Mouse (Mus musculus) heart, adult 8-10 months (tissue): ENCODE results near the gene Inava. TPM values are rescaled to one million over a fixed set of nuclear protein-coding genes. Genes with fewer than 3 reads are reported as not detected.

Source experiments
- DNase-seq: peaks from one replicate; pipeline ENCODE4 v3.0.0; 2022; ENCODE audit warnings: low spot score
- total RNA-seq, 4 experiments: library from RNA; stranded (reverse); gene quantifications; 2 replicates each; pipeline ENCODE4 v1.2.4; 2022

The Inava gene
- not detected for total RNA-seq

DNA sequence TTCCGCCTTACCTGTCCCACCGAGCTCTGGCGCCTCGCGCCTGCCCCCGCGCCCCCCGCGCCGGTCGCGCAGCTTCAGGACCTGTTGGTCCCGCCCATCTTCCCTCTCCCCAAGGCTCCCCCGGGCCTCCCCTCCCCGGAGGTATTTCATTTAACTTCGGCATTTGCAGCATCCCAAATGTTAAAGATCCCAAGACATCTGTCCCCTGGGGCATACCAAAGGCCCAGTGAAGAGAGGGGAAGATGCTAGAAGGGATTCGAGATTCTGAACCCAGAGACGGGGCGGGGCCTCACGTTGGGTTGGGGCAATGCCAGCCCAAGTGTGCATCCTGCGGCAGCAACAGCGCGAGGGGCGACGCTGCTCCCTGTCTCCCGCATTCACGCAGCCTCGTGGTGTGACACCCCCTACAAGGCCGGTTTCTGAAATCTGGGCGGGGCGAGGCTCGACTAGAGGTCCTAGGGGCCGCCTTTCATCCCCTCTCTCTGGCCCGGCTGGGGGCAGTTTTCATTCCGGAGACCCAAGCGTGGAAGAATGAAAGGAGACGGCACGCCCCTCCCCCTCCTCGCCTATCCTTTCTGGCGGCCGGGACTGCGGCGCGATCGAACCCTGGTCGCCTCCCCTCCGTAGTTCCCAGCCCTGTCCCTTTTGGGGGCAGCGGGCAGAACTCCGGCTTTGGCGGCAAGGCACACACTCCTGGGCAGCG, at the start of gene Inava:
TSS of gene Inava (minus strand) at position 373 of the 703 bp plus-strand sequence.
- DNase-seq, result no peak

DNA sequence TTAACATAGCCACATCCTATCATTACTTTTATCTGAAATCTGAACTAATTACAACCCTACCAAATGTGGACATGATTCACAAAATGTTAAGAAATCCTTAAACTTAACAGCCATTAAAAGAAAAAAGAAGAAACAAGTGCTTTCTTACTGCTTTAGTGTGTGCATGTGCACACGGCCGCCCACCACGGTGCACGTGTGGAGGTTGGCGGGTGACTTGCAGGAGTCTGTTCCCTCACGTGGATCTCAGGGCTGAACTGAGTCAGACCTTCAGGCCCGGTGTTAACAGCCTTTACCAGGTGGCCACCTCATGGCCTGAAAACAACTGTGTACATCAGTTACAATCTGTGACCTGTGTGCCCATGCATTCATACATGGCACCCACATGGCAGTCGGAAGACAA, 43.3 kb upstream of the Inava start:
- DNase-seq, result no peak

GRCm38 (mm10) chr1:136268224-136268623, 34.2 kb upstream of the Inava start:
- no peak for DNase-seq

- DNase-seq, result no peak
Observed at GRCm38 (mm10) chr1:136266127-136266526, 32.1 kb upstream of the Inava start.

DNA sequence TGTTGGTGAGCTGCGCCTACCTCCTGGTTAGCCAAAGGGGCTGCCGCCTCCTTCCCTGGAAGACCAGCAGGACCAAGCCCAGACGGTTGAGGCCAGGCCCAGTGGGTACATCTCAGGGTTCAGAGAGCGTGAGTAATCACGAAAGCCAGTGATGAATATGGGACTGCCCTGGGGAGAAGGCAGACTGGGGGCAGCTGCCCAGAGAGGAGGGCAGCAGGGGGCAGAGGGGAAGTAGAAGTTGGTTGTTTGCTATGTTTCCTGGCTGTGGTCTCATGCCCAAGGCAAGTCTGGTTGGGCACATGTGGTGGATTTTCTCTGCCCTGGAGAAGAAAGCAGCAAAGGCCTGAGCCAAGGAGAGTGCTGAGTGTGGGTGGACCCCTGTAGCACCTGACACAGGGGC, 29.3 kb upstream of the Inava start:
- DNase-seq, result no peak

DNA sequence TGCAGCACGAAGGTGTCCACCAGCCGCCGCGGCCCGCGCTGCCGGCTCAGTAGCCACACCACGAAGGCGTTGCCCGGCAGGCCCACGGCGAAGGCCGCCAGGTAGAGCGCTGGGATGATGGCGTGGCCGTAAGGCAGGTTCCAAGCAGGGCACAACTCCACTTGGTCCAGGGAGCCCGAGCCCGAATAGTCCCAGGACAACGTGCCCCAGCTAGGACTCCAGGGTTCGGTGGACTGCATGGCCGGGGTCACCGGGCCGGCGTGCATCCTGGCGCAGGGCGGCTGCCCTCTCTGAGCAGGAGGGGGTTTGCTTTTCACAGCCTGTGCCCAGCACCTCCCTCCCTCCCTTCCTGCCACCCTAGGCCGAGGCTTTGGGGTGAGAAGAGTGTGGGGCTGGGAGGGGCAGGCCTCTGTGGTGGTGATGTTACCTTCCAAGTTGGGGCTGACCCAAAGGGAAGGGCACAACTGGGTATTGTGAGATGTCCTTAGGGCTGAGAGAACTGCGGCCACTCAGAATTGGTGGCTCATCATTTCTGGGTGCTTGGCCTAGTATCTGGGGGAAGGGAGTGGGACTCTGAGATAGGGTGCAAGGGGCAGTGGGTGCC, 26.7 kb upstream of the Inava start, which contains the start of gene Gpr25:
TSS of gene Gpr25 (minus strand) at position 239 of the 604 bp plus-strand sequence.
- no peak for DNase-seq

DNA sequence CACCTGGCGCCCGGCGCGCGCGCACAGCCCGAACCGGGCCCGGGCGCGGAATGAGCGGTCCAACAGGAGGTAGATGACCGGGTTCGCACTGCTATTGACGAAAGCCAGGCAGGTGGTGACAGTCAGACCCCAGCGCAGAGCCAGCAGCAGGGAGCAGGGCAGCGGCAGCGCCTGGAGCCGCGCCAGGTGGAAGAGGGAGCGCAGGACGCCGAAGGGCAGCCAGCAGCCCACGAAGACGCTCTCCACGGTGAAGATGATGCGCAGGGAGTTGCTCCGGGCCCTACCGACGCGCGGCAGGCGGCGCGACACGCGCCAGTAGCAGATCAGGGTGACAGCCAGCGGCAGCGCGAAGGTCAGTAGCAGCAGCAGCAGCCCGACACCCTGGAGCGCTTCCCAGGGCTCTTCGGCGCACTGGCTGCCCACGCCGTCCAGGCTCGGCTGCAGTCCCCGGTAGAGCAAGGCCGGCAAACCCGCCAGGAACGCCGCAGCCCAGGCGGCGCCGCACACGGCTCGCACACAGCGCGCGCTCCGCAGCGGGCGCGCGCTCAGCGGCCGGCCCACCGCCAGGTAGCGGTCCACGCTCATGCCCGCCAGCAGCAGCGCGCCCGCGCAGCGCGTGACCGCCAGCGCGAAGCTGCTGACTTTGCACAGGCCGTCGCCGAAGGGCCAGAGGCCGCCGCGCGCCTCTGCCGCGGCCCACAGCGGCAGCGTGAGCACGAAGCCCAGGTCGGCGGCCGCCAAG, 26.0 kb upstream of the Inava start:
- peak; percentile 10 for DNase-seq

DNA sequence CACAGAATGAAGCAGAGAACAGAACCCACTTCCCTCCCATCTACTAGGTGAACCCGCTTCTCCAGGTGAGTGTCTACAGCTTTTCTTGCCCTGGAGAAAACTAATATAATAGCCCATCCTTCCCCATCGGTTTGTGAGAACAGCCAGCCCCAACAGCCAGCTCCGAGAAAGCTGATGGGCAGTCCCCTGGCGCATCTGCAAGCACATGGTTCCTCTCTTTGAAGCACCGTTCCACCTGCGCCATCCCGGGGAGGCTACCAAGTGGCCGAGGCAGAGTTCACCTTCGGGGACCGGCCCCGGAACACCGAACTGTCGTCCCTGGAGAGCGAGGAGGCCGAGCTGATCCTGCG, 25.5 kb upstream of the Inava start:
- no peak for DNase-seq

DNA sequence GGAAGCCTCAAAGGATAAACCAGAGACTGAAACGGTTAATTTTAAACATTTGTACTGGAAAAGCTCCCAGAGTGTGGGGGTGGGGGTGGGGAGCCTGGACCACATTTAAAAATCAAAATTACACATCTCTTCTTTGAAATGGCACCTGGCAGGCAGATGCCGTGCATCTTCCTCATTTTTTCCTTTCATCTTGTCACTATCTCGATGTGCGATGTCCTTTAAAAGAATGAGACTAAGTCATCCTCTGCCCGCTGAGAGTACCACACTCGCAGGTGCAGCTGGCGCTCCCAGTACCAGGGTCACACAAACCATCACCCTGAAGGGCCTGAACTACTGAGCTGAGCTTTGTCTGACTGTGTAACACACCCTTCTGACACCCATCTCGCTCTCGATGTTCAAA, 24.4 kb upstream of the Inava start:
- no peak for DNase-seq

GRCm38 (mm10) chr1:136255657-136256056, 21.6 kb upstream of the Inava start:
- no peak for DNase-seq

GRCm38 (mm10) chr1:136255174-136255573, 21.1 kb upstream of the Inava start:
- DNase-seq, result no peak

- DNase-seq, result no peak
Observed at GRCm38 (mm10) chr1:136254503-136255065, 20.5 kb upstream of the Inava start.

DNA sequence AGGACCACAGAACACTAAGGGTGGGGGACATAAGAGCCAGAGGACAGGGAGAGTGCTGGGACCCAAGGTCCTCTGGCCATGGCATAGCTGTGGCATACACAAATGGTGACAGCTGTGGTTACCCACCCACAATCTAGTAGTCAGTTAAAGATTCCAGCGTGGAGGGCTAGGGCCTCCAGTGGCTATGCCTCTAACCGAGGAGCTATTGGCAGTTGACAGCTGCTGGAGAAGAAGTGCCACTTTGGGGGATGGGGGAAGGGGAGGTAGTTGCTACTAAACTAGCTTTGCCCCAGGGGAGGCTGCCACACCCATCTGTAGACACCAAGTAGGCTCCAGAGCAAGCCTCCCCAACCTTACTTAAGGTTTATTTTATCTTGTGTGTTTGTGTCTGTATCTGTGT, 19.4 kb upstream of the Inava start:
- DNase-seq, result no peak

GRCm38 (mm10) chr1:136249662-136250061, 15.6 kb upstream of the Inava start:
- DNase-seq, result no peak

- no peak for DNase-seq
Observed at GRCm38 (mm10) chr1:136247393-136247792, 13.3 kb upstream of the Inava start.

DNA sequence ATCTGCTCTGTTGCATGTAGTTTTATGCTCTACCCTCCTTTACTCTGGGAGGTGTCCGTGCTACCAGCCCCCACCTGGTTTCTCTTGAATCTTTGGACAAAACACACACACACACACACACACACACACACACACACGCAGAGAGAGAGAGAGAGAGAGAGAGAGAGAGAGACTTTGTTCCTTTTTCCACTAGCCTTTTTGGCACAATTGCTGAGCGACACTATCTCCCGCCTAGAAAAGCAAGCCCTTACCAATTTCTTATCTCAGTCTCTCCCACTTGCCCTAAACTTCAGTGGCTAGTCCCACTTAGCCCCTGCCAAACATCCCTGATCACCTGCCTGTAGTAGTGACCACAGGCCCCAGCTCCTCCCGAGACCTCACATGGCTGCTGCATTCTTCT, 10.4 kb upstream of the Inava start:
- DNase-seq, result no peak

DNA sequence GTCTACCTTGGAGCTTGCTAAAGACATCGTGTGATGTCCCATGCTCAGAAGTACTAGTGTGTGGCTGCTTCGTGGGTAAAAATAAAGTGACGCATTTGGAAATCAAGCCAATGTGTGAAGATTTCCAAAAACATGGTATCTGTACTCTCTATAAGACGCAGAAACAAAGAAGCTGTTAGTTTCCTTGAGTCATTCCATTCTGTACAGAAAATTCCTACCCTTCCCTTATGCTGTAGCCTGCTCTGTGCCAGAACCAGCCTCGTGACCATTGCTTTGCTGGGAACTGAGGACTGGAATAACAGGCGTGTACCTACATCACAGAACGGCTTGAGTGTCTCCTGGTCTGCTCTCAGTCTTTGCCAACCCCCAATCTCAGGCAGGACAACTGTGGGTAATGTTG, 7.7 kb upstream of the Inava start:
- no peak for DNase-seq

GRCm38 (mm10) chr1:136238495-136238894, 4.4 kb upstream of the Inava start:
- DNase-seq, result no peak

- no peak for DNase-seq
Observed at GRCm38 (mm10) chr1:136234595-136235092, 580 bp upstream of the Inava start.

DNA sequence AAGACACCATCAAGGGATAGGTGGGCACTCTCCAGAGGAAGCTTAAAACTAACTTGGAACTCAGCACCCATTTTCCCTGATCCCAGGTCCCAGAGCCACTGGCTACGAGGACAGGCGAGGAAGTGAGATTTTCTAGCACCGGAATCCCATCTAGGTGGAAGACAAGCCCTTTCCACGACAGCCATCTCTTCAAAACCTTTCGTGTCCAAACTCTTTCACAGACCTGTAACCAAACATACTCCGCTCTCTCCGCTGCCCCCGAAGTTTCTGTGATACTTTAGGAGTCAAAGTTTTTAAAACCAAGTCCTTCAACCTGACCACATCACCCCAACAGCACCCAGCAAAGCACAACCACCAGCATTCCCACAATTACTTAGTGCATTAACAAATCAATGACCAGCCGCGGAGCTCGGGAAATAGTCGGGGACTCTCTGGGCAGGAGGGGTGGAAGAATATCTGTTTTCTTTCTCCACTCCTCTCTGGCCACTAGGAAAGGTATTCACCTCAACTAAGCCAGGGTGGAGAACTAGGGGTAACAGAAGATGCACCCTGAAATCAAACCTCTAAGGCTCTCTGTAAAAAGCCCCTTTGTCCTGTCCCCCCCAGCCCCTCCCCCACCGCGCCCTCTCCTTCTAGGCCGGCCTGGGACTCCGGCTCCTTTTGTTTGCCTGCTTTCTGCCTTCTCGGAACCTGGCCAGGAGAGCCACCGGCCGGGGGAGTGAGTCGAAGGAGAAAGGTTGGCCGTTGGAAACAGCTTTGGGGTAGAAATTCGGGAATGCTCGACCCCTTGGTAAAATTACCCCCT, 876 bp downstream of the Inava start:
- no peak for DNase-seq

DNA sequence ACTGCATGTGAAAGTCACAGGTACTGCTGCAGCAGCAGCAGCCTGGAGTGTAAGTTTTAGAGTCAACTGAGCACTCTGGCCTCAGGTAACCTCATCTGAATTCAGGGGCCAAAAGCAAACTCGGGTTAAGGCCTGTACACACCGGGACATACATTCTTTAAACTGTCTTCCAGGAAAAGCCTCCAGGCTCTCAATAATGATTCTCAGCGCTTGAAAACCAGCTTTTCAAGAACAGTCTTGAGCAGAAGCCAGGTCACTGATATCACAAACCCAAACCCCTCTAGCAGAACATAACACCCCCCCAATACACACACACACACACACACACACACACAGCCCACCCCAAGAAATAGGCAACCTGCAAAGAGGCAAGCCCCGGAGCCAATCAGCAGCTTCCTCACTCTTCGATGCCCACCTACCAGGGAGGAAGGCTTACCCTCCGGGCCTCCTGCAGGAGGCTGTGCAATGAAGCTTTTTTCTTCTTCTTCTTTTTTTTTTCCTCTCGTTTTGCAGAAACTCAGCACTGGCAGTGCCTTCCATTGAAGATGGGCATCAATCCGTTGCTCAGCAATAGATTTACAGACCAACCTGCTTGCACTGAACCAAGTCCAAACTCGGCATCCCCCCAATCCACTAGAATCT, 1.7 kb downstream of the Inava start:
- no peak for DNase-seq
